Mouse (Mus musculus) small intestine, adult 2 months (tissue): Measurements from ENCODE around the gene Hnrnpul1. TPM values are rescaled to one million over a fixed set of nuclear protein-coding genes. Genes with fewer than 3 reads are reported as not detected.
"Not testable (repeated sequence)": the region's sequence is repeated elsewhere in the genome, so short reads cannot be mapped to it uniquely, and the experiment has no call there.

Source experiments
- H3K27ac ChIP-seq: fragments of 200-500 bp; 2 replicates; pipeline ENCODE4 v1.5.1; 2012; ENCODE audit warnings: low read depth, low read length, control low read depth, inconsistent platforms; ENCODE audit not compliant: insufficient read depth
- H3K27me3 ChIP-seq: fragments of 200-500 bp; 2 replicates; pipeline ENCODE4 v1.6.1; 2012; ENCODE audit warnings: mild to moderate bottlenecking, moderate library complexity, low read length, inconsistent platforms; ENCODE audit not compliant: control insufficient read depth, insufficient read depth
- H3K36me3 ChIP-seq: fragments of 200-500 bp; 2 replicates; pipeline ENCODE4 v1.6.1; 2012; ENCODE audit warnings: mild to moderate bottlenecking, low read length, control low read depth, inconsistent platforms; ENCODE audit not compliant: control insufficient read depth, insufficient read depth
- H3K4me1 ChIP-seq: fragments of 200-500 bp; 2 replicates; pipeline ENCODE4 v1.6.1; 2012; ENCODE audit warnings: low read length, inconsistent platforms, mixed read lengths; ENCODE audit not compliant: control insufficient read depth, insufficient read depth, insufficient read length
- H3K4me3 ChIP-seq: fragments of 200-500 bp; 2 replicates; pipeline ENCODE4 v1.5.1; 2012; ENCODE audit warnings: low read depth, mild to moderate bottlenecking, control low read depth, inconsistent platforms, low read length, moderate library complexity
- CTCF ChIP-seq: fragments of 200-500 bp; IDR thresholded peaks from 2 replicates; pipeline ENCODE4 v1.5.1; 2012; ENCODE audit warnings: low read depth, mild to moderate bottlenecking, control low read depth, inconsistent platforms, low read length, moderate library complexity, mixed read lengths; ENCODE audit not compliant: insufficient replicate concordance, insufficient read length; ENCODE audit errors: extremely low read depth
- POLR2A ChIP-seq: fragments of 200-500 bp; IDR thresholded peaks from 2 replicates; pipeline ENCODE4 v1.6.1; 2012; ENCODE audit warnings: low read depth, mild to moderate bottlenecking, control low read depth, inconsistent platforms, low read length, moderate library complexity
- WGBS: fragments of 180-500 bp; shearing (Covaris S2); methylation state at CpG from one replicate; pipeline ENCODE4 v1.1.7; 2018; 5-methylcytosine and 5-hydroxymethylcytosine counted together
- polyA plus RNA-seq: library from polyadenylated mRNA; depleted of rRNA; stranded (reverse); fragments of >200 nt; gene quantifications from 2 replicates; pipeline ENCODE4 v1.2.3, GENCODE M21; 2012

The Hnrnpul1 gene
- polyA plus RNA-seq, 1 experiment = 60.2 TPM

DNA sequence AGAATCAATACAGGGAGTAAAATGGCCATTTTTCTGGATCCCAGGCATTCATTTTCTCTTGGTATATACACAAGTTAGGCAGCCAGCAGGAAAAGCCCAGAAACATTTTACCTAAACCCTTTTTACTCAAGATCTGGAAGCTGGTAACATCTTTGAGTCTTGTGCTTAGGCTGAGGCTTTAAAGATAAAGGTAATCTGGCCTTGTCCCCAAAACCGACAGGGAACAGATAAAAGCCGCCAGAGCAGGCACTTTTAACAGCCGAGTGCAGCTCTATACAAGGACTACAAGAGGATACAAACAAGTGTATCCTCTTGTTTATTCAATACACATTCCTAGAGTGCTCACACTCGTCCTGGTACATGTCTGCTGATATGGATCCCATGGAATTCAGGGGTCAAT lies 19.6 kb downstream of the Hnrnpul1 start:
- TF ChIP-seq POLR2A (no peak), CTCF (no peak)
- H3K4me3 ChIP-seq = no peak overlapping the region
- no peak overlapping the region for H3K27ac ChIP-seq
- H3K27me3 ChIP-seq = no peaks in the 10 kb centered on the region
- no peaks in the 10 kb centered on the region for H3K4me1 ChIP-seq
- H3K36me3 ChIP-seq = peaks cover 82% of the 10 kb centered on the region
- WGBS = 54% methylated on average over 4 of the region's 4 CpGs

DNA sequence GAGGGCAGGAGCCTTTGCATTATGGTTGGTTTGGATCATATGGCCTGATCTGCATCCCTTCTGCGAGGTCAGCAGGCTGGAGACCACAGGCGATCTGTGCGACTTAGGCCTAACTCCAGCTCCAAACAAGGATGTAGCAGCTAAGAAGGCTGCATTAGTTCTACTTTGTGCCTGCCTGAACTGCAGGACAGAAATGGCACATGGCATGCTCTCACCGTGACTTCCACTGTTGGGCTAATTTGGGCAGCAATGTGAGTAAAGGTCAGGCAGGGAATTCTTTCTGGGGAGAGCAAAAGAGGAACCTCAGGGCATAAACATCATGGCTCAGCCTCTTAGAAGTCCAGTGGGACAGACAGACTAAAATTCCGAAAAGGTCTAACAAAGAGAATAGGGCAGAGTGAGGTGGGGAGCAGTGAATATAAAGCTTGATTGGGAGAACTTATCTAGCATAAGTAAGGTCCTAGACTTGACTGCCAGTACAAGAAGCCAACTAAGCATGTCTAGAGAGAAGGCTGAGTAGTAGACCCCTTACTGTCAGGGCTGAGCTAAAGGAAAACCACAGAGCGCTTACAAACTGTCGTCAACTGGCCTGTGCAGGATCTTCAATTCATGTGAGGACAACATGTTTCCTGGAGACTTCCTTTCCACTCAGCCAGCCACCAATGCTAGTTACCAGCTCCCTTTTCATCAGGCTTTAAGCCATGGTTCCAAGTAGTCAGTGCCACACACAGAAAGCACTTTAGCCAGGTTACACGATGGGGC lies 23.1 kb downstream of the Hnrnpul1 start:
- no peak for TF ChIP-seq CTCF
- TF ChIP-seq POLR2A = no peak
- 82% methylated on average over 8 of the region's 8 CpGs for WGBS
- H3K4me1 ChIP-seq = no peaks in the 10 kb centered on the region
- no peak overlapping the region for H3K27ac ChIP-seq
- no peaks in the 10 kb centered on the region for H3K27me3 ChIP-seq
- H3K4me3 ChIP-seq = no peak overlapping the region
- H3K36me3 ChIP-seq = peaks cover 85% of the 10 kb centered on the region

DNA sequence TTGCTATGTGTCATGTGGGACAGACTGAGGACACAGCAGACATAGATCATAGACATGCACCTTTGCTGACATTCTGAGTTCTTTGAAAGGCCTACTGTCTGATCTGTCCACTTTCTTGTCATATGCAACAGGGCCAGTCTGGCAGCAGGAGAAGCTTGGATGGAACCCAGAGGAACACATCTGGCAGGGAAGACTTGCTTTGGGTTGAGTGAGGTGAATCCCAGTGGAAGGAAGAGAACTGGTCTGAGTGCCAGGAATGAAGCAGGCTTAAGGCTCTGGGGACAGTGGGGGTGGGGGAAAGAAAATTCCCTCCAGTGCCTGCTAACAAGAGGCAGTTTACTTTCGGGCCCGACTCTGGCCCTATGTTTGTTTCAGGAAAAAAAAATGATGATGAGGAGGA lies 24.7 kb downstream of the Hnrnpul1 start:
- WGBS = 72% methylated on average over 2 of the region's 2 CpGs
- no peaks in the 10 kb centered on the region for H3K27me3 ChIP-seq
- TF ChIP-seq POLR2A (no peak), CTCF (no peak)
- H3K36me3 ChIP-seq = peaks cover 88% of the 10 kb centered on the region
- no peaks in the 10 kb centered on the region for H3K4me1 ChIP-seq
- no peak overlapping the region for H3K4me3 ChIP-seq
- H3K27ac ChIP-seq = 0 out of 2 replicates have a peak overlapping the region, but pooled peaks have one; percentile 30

DNA sequence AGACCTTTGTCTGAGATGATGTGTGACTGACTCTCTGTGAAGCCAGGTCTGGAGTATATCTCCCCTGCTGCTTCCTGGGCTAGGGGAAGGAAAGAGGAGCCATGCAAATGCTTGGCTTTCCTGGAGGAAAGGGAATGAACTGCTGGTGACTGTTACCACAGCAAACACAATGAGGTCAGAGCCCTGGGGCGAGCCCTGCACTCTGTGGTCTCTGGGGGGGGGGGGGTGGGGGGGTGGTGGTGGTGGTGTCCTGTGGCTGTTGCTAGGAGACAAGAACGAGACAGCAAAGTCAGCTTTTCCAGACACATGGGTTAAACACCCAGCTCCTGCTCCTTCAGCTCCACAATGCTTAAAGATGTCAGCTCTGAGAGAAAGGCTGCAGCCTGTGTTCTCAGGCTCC lies 25.2 kb downstream of the Hnrnpul1 start:
- Histone ChIP-seq H3K27ac (0 out of 2 replicates have a peak overlapping the region, but pooled peaks have one; percentile 30), H3K4me1 (0 out of 2 replicates have a peak, but pooled peaks cover under 1% of the 10 kb centered on the region), H3K36me3 (peaks cover 88% of the 10 kb centered on the region), H3K27me3 (no peaks in the 10 kb centered on the region), H3K4me3 (no peak overlapping the region)
- 68% methylated on average over 2 of the region's 2 CpGs for WGBS
- TF ChIP-seq POLR2A (no peak), CTCF (no peak)

DNA sequence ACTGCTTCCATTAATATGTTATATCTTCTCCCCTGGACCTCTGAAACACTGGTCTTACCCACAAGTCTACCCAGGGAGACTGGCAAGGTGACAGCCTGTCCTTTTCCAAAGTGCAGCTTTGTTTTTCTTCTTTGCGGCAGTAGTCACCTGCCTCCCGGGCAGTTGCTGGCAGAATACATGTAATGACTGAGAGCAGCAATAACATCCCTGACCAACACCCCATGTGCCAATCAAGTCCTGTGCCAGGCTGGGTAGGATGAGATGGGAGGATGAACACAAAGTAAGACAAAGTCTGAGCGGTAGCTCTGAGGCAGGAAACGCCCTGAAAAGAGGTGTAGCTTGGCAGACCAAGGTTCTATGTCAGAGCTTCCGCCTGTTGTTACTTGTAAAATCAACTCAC lies 26.8 kb downstream of the Hnrnpul1 start:
- peaks cover 90% of the 10 kb centered on the region for H3K36me3 ChIP-seq
- H3K27ac ChIP-seq = no peak overlapping the region
- no peaks in the 10 kb centered on the region for H3K27me3 ChIP-seq
- 85% methylated on average over 5 of the region's 5 CpGs for WGBS
- H3K4me1 ChIP-seq = 0 out of 2 replicates have a peak, but pooled peaks cover 2% of the 10 kb centered on the region
- TF ChIP-seq POLR2A (no peak), CTCF (no peak)
- no peak overlapping the region for H3K4me3 ChIP-seq

DNA sequence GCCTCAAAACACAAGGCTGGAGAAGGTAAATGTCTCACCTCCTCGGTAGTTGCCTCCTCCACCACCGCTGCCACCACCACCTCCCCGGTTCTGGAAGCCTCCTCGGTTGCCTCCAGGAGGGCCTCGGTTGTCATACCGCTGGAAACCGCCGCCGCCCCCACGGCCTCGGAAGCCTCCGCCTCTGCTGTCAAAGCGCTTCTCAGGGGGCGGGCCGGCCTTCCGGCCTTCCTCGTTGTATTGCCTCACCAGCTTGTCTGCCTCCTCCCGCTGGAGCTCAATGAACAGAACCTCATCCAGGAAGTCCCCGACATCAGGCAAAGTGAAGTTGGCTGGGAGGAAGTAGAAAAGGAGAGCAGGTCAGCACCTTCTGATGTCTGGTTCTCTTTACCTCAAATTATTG lies 28.7 kb downstream of the Hnrnpul1 start:
- WGBS = 81% methylated on average over 19 of the region's 19 CpGs
- peaks cover 86% of the 10 kb centered on the region for H3K36me3 ChIP-seq
- no peak overlapping the region for H3K4me3 ChIP-seq
- no peak overlapping the region for H3K27ac ChIP-seq
- no peaks in the 10 kb centered on the region for H3K27me3 ChIP-seq
- TF ChIP-seq CTCF = no peak
- no peak for TF ChIP-seq POLR2A
- H3K4me1 ChIP-seq = 0 out of 2 replicates have a peak, but pooled peaks cover 2% of the 10 kb centered on the region

DNA sequence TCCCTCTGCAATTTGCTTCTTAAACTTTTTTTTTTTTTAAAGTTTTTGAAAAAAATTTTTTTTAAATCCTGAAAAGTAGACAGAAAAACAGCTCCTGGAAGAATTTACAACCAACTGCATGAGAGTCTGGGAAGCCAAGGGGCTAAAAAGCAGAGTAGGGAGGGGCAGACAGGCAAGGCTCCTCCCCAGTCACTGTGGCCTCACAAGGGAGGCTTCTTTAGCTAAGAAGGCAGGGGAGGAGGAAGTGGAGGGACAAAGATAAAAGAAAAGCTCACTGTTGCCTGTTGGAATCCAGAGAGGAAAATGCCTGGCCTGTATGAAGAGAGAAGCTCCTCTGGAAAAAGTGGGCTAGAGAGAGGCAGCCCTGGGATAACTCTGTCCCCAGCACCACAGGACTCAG lies 32.8 kb downstream of the Hnrnpul1 start:
- not testable (repeated sequence) for H3K4me1 ChIP-seq, H3K4me3 ChIP-seq, H3K27me3 ChIP-seq, H3K27ac ChIP-seq
- H3K36me3 ChIP-seq = peaks cover 57% of the 10 kb centered on the region

DNA sequence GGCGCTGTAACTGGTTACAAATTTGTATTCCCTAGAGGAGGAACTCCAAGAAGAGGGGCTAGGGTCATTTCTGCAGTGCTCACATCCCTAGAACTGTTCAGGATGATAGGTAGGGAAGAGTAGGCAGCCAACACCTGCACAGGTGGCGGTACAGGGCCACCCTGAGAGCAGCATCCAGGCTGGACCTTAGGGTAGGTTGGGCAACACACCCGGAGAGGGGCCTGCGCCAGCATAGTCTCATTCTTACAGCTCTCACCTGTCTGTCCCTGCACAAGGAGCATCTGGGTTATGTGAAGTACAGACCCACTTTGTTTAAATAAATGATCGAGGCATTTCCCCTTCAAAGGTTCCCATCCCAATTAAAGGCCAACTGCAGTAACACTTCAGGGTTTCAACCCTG lies 33.8 kb downstream of the Hnrnpul1 start:
- Histone ChIP-seq H3K4me1 (peaks cover 5% of the 10 kb centered on the region; the same call in 1 of the 2 replicates), H3K27me3 (no peaks in the 10 kb centered on the region), H3K4me3 (no peak overlapping the region), H3K36me3 (peaks cover 51% of the 10 kb centered on the region), H3K27ac (no peak overlapping the region)
- WGBS = 82% methylated on average over 5 of the region's 5 CpGs
- TF ChIP-seq CTCF = no peak
- TF ChIP-seq POLR2A = no peak
